Mouse (Mus musculus) liver, embryonic 11.5 days (tissue): ENCODE data around the gene Adamtsl2. TPM values are rescaled to one million over a fixed set of nuclear protein-coding genes. Genes with fewer than 3 reads are reported as not detected.

ENCODE experiments used
- ATAC-seq: fragments of 200-750 bp; cut with Nextera tagmentation; replicated peaks from 2 replicates; pipeline ENCODE4 v1.8.0; 2017; ENCODE audit warnings: moderate number of reproducible peaks, mild to moderate bottlenecking, moderate TSS enrichment, moderate library complexity; ENCODE audit not compliant: low FRiP score
- DNase-seq: peaks from one replicate; pipeline ENCODE4 v3.0.0-alpha.2; 2017; ENCODE audit warnings: low spot score
- H3K27ac ChIP-seq: fragments of 300-500 bp; sonication (generic); 2 replicates; pipeline ENCODE4 v1.5.1; 2014; ENCODE audit warnings: mild to moderate bottlenecking, low read depth, low read length, control low read depth
- H3K27me3 ChIP-seq: fragments of 300-500 bp; sonication (generic); replicated peaks from 2 replicates; pipeline ENCODE4 v1.6.1; 2014; ENCODE audit warnings: low read length, mixed read lengths; ENCODE audit not compliant: control insufficient read depth, insufficient read depth
- H3K36me3 ChIP-seq: fragments of 300-500 bp; sonication (generic); 2 replicates; pipeline ENCODE4 v1.6.1; 2014; ENCODE audit warnings: mild to moderate bottlenecking, low read length, moderate library complexity, mixed read lengths; ENCODE audit not compliant: control insufficient read depth, insufficient read depth
- H3K4me1 ChIP-seq: fragments of 300-500 bp; sonication (generic); replicated peaks from 2 replicates; pipeline ENCODE4 v1.6.1; 2014; ENCODE audit warnings: low read length, mixed read lengths; ENCODE audit not compliant: control insufficient read depth, insufficient read depth
- H3K4me2 ChIP-seq: fragments of 300-500 bp; sonication (generic); 2 replicates; pipeline ENCODE4 v1.6.1; 2014; ENCODE audit warnings: mild to moderate bottlenecking, control low read depth, moderate library complexity
- H3K4me3 ChIP-seq: fragments of 300-500 bp; sonication (generic); 2 replicates; pipeline ENCODE4 v1.5.1; 2014; ENCODE audit warnings: low read depth, low read length, control low read depth
- H3K9ac ChIP-seq: fragments of 300-500 bp; sonication (generic); 2 replicates; pipeline ENCODE4 v1.6.1; 2014; ENCODE audit warnings: low read depth, low read length, control low read depth
- H3K9me3 ChIP-seq: fragments of 300-500 bp; sonication (generic); 2 replicates; pipeline ENCODE4 v1.6.1; 2016; ENCODE audit warnings: low read length, inconsistent platforms, mixed read lengths; ENCODE audit not compliant: control insufficient read depth
- WGBS: fragments of 180-500 bp; shearing (Covaris S2); extraction: QIAGEN DNeasy Blood & Tissue Kit; methylation state at CpG from one replicate; pipeline ENCODE4 v1.1.7; 2014; 5-methylcytosine and 5-hydroxymethylcytosine counted together
- polyA plus RNA-seq: library from polyadenylated mRNA; unstranded; fragments of >200 nt; fragmentation: Nextera tagmentation; extraction: Ambion mirVana; gene quantifications from 2 replicates; pipeline ENCODE4 v1.2.1, GENCODE M21; 2014

Adamtsl2 gene
- 1.8 and 3.5 TPM in 2 replicates for polyA plus RNA-seq

DNA sequence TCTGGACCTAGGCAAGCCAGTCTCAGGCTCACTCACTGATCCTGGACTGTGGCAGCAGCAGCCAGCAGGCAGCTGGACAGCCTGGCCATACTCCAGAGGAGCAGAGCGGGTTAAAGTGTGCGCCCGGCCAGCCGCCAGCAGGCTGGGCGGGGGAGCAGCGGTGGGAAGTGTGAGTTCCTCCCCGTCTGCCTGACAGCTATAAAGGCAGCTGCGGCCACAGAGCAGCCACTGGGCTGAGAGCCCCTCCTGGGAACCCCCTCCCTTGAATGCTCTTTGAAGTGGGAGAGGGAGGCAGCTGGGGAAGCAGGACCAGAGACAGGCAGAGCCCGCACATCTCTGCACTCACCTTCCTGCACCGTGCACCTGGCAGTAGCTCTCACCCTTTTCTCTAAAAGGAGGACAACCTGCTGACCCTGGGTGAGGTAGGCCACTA lies at the start of gene Adamtsl2:
Gene Adamtsl2, plus strand, starts transcription at position 228 of the 433 bp plus-strand sequence.
- no peak within 1 kb of the TSS for H3K4me3 ChIP-seq
- peak within 1 kb of the TSS; percentile 34 for H3K4me2 ChIP-seq

DNA sequence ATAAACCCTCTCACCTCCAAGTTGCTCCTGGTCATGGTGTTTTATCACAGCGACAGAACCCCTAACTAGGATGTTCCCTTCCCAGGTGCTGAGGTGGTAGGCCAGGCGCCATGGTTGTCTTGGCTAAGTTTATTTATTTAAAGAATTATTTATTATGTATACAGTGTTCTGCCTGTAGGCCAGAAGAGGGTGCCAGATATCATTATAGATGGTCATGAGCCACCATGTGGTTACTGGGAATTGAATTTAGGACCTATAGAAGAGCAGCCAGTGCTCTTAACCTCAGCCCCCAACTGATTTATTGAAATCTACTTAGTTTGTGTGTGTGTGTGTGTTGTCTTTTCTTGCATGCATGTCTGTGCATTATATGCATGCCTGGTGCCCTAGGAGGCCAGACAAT lies 46.8 kb upstream of the Adamtsl2 start:
- WGBS, result 71% methylated on average over 2 of the region's 2 CpGs
- no peak overlapping the region for H3K9ac ChIP-seq
- DNase-seq (no peak), ATAC-seq (no peak)
- H3K4me2 ChIP-seq, result no peak overlapping the region
- peaks cover 2% of the 10 kb centered on the region; the same call in 1 of the 2 replicates for H3K27me3 ChIP-seq
- peaks cover 4% of the 10 kb centered on the region; the same call in 1 of the 2 replicates for H3K4me1 ChIP-seq
- no peak overlapping the region for H3K4me3 ChIP-seq
- no peaks in the 10 kb centered on the region for H3K9me3 ChIP-seq
- H3K27ac ChIP-seq, result no peak overlapping the region
- no peaks in the 10 kb centered on the region for H3K36me3 ChIP-seq

More for the DNA sequence above, at the start of gene Adamtsl2:
- H3K9me3 ChIP-seq, result no peaks in the 10 kb centered on the region
- no peak within 1 kb of the TSS for H3K9ac ChIP-seq
- no peaks in the 10 kb centered on the region for H3K36me3 ChIP-seq
- no peak within 1 kb of the TSS for H3K27ac ChIP-seq
- 2% methylated on average over 10 of the region's 10 CpGs for WGBS
- DNase-seq (no peak), ATAC-seq (no peak; the same call in 1 of the 2 replicates)
- peaks cover 8% of the 10 kb centered on the region for H3K4me1 ChIP-seq
- H3K27me3 ChIP-seq, result peaks cover 11% of the 10 kb centered on the region; the same call in 1 of the 2 replicates

DNA sequence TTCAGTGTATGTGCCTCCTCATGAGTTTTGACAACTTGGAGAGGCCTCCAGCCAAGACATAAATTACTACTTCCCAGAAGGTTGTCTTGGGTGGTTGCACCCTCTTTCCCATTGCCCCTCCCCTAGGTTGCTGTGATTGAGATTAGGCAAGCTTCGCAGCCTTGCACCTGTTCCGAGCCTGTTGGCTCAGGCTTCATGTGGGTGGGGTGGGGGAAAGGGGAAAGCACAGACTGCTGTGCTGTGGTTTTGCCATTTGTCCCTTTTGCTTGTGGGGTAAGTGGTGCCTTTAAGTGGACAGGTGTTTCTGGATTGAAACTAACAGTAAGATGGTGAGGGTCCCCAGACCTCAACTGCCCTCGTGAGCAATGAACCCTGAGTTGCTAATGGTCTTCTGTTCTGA lies 43.2 kb upstream of the Adamtsl2 start:
- Histone ChIP-seq H3K4me1 (no peaks in the 10 kb centered on the region; the same call in 1 of the 2 replicates), H3K9ac (no peak overlapping the region), H3K27me3 (no peaks in the 10 kb centered on the region; the same call in 1 of the 2 replicates), H3K4me3 (no peak overlapping the region), H3K4me2 (no peak overlapping the region), H3K27ac (no peak overlapping the region), H3K9me3 (no peaks in the 10 kb centered on the region), H3K36me3 (no peaks in the 10 kb centered on the region)
- DNase-seq (no peak), ATAC-seq (no peak)
- 71% methylated on average over 3 of the region's 3 CpGs for WGBS

DNA sequence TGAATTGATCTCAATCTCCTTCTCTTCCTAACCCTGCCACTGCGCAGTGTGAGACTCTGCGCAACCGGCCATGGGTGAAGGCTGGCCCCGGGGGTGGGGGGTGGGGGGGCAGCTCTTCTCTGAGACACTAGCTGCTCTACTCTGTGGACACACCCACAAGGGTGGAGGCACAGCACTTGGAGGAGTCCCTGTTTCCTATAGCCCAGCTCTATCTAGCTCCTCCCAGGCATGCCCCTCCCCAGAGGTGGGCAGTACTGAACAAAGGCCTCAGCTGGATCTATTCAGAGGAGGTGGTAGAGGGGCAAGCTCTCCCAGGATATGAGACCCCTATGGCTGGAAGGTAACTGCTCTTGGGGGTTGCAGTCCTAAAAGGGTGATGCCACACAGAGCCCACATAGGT lies 42.2 kb upstream of the Adamtsl2 start:
- DNase-seq, result no peak
- H3K36me3 ChIP-seq, result no peaks in the 10 kb centered on the region
- H3K4me1 ChIP-seq, result no peaks in the 10 kb centered on the region; the same call in 1 of the 2 replicates
- H3K9me3 ChIP-seq, result no peaks in the 10 kb centered on the region
- peak; percentile 47; the same call in 1 of the 2 replicates for ATAC-seq
- H3K27me3 ChIP-seq, result no peaks in the 10 kb centered on the region; the same call in 1 of the 2 replicates
- WGBS, result 64% methylated on average over 4 of the region's 4 CpGs
- no peak overlapping the region for H3K9ac ChIP-seq
- no peak overlapping the region for H3K4me3 ChIP-seq
- H3K27ac ChIP-seq, result no peak overlapping the region
- H3K4me2 ChIP-seq, result no peak overlapping the region

DNA sequence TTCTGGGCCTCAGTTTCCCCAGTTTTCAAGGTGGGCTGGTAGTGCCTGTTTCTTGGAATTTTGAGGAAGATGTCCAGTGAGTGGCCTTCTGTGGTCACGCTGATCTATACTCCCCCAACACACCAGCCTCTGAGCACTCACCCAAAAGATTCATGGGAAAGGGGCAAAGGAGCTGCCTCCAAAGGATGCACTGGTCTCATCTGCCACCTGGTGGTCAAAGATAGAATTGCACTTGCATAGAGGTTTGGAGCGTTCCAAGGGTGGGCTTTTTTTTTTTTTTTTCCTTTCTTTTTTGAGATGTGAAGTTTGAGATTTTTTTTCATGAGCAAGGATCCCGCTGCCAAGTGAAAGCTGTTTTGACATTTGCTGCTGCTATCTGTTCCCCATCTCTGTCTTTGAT lies 40.6 kb upstream of the Adamtsl2 start:
- Histone ChIP-seq H3K9ac (no peak overlapping the region), H3K4me1 (no peaks in the 10 kb centered on the region; the same call in 1 of the 2 replicates), H3K4me2 (no peak overlapping the region), H3K27ac (no peak overlapping the region), H3K4me3 (no peak overlapping the region), H3K9me3 (no peaks in the 10 kb centered on the region), H3K36me3 (no peaks in the 10 kb centered on the region), H3K27me3 (no peaks in the 10 kb centered on the region; the same call in 1 of the 2 replicates)
- no peak for DNase-seq
- 0% methylated on average over 3 of the region's 3 CpGs for WGBS
- 0 out of 2 replicates have a peak, but pooled peaks have one; percentile 22 for ATAC-seq

DNA sequence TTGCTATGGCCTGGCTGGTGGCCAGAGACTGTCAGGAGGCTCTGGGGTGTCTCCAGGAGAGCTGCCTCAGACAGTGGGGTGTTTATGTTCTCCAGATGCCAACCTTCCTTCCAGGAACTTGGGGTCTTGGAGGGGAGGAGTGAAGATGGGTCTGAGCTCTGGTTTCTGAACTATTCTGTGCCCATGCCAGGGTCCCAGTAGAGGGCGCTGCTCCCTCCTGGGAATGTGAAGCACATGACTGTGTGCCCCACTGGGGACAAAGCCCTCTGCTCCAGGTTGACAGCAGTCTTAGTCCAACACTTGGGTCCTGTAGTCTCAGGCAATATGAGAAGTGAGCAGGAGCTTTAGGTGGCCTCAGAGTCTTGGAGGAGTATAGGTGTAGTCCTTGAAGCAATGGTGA lies 39.9 kb upstream of the Adamtsl2 start:
- Histone ChIP-seq H3K36me3 (no peaks in the 10 kb centered on the region), H3K27ac (no peak overlapping the region), H3K4me3 (no peak overlapping the region), H3K27me3 (no peaks in the 10 kb centered on the region; the same call in 1 of the 2 replicates), H3K9me3 (no peaks in the 10 kb centered on the region), H3K9ac (no peak overlapping the region), H3K4me2 (no peak overlapping the region), H3K4me1 (no peaks in the 10 kb centered on the region; the same call in 1 of the 2 replicates)
- DNase-seq (no peak), ATAC-seq (no peak)
- WGBS, result 6% methylated on average over 1 of the region's 1 CpGs

DNA sequence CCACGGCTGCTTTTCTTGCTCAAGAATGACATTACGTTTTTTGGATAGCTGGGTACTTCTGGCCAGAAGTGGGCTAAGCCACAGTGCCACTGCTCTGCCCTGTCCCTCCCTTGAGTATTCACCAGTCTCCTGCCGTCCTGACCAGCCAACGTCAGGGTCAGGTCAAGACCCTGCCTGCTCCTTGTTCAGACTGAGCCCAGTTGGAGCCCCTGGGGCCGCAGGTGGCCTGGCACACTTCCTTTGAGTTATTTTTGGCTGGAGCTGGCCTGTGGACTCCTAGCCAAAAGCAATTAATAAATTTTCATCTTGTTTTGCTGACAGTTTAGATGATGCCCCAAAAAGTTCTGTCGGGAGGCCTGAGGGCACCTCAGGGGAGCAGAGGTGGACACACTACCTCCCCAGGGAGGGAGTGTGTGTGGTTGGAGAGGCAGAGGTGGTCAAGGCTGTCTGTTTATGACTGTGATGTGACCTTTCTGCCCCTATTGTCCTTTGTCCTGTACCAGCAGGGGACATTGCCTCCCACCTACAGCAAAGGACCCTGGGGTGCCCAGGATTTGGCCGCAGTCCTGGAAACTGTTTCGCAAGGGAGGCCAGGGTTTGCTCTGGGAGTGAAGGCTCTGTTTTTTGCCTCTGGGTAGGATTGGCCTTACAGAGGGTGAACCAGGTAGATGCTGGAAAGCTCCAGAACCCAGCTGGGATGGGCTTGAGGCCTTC lies 36.9 kb upstream of the Adamtsl2 start:
- Histone ChIP-seq H3K27ac (no peak overlapping the region), H3K4me1 (no peaks in the 10 kb centered on the region), H3K27me3 (no peaks in the 10 kb centered on the region; the same call in 1 of the 2 replicates), H3K36me3 (no peaks in the 10 kb centered on the region), H3K4me3 (no peak overlapping the region), H3K9me3 (no peaks in the 10 kb centered on the region), H3K4me2 (no peak overlapping the region), H3K9ac (no peak overlapping the region)
- ATAC-seq (0 out of 2 replicates have a peak, but pooled peaks have one; percentile 21), DNase-seq (no peak)
- 64% methylated on average over 8 of the region's 8 CpGs for WGBS

DNA sequence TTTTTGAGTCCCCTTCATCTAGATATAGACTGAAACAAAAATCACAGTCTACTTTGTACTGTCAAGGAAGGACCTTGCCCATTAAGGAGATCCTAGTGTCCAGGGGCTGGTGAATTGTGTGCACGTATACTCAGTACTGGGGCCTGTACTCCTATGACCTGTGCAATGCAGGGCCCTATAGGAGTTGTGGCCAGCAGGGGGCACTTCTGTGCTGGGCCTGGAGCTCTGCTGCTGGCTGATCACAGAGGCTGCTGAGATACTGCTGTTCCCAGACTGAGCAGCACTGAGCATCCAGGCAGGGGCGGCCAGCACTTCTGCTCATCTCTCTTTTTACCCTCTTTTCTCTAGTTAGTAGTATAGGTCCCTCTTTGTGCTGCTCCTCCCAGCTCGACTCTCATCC lies 35.7 kb upstream of the Adamtsl2 start:
- no peak overlapping the region for H3K9ac ChIP-seq
- no peak overlapping the region for H3K27ac ChIP-seq
- H3K36me3 ChIP-seq, result no peaks in the 10 kb centered on the region
- WGBS, result 18% methylated on average over 3 of the region's 3 CpGs
- no peak overlapping the region for H3K4me3 ChIP-seq
- no peaks in the 10 kb centered on the region for H3K9me3 ChIP-seq
- H3K4me1 ChIP-seq, result no peaks in the 10 kb centered on the region
- H3K4me2 ChIP-seq, result no peak overlapping the region
- DNase-seq, result no peak
- no peaks in the 10 kb centered on the region; the same call in 1 of the 2 replicates for H3K27me3 ChIP-seq
- peak; percentile 59; the same call in 1 of the 2 replicates for ATAC-seq
